17 mouse cellular contexts compared by ENCODE assay signal in genomic region chr6:27240416-27240815, GRCm38 (mm10).
A peak's percentile ranks its signal among the peaks of the same experiment; 100 is the strongest.
DNase-seq lines count a peak whose midpoint lies in the region; ATAC-seq and TF ChIP-seq lines count a peak whose summit lies in the region.
"Had no signal": no experiment of that assay in that cellular context is flagged by ENCODE, and none has a peak within 500 bp of the region (broad histone marks: within the 10 kb centered on the region; RNA-seq: fewer than 3 reads in every experiment).

No protein-coding gene starts in this region.

- H3K9me3 ChIP-seq in forebrain, postnatal 0 days (ENCODE audit: low read length): no peaks in the 10 kb centered on the region
- H3K9me3 ChIP-seq: hindbrain, embryonic 15.5 days; lung, embryonic 15.5 days had no signal

- no peak overlapping the region for H3K9ac ChIP-seq in forebrain, postnatal 0 days
- H3K9ac ChIP-seq: hindbrain, embryonic 15.5 days; lung, embryonic 15.5 days had no signal

- no peak overlapping the region for H3K4me2 ChIP-seq in forebrain, postnatal 0 days (ENCODE audit: low read depth)
- H3K4me2 ChIP-seq: hindbrain, embryonic 15.5 days; liver, embryonic 11.5 days; lung, embryonic 15.5 days had no signal

- H3K4me3 ChIP-seq in forebrain, postnatal 0 days (ENCODE audit: low read depth, low read length): no peak overlapping the region
- H3K4me3 ChIP-seq: hindbrain, embryonic 15.5 days; lung, embryonic 15.5 days had no signal

- TF ChIP-seq CTCF in forebrain, postnatal 0 days (IDR thresholded peaks at IDR 0.05; ENCODE audit: low read depth): no peak

- no peak for ATAC-seq in forebrain, postnatal 0 days
- ATAC-seq: forebrain, embryonic 14.5 days had no signal

- peak; percentile 7 for DNase-seq in kidney, postnatal 10 days
- DNase-seq in kidney, postnatal 36 days: no peak
- DNase-seq in 3T3-L1 (ENCODE audit: low read depth, low spot score) (peak; percentile 2), MN1 (ENCODE audit: low spot score) (peak; percentile 14)
- DNase-seq in gastrocnemius, adult 18-20 months (ENCODE audit: low spot score): peak; percentile 32
- no peak for DNase-seq in retina, postnatal 1 day
- DNase-seq in retina, embryonic 14.5 days (ENCODE audit: low spot score): no peak
- DNase-seq in forebrain, postnatal 0 days: no peak
- DNase-seq: cerebellum, adult 18-20 months; kidney, adult 11 months; layer of hippocampus, adult 9-11 months; right cerebral cortex, postnatal 4 days had no signal

- H3K4me1 ChIP-seq in forebrain, postnatal 0 days (ENCODE audit: insufficient read depth): no peaks in the 10 kb centered on the region
- H3K4me1 ChIP-seq: hindbrain, embryonic 15.5 days; lung, embryonic 15.5 days had no signal

- no peak overlapping the region for H3K27ac ChIP-seq in forebrain, postnatal 0 days (ENCODE audit: low read depth, low read length)
- H3K27ac ChIP-seq: hindbrain, embryonic 15.5 days; lung, embryonic 15.5 days had no signal

- H3K27me3 ChIP-seq in forebrain, postnatal 0 days (ENCODE audit: insufficient read depth, low read length): no peaks in the 10 kb centered on the region
- H3K27me3 ChIP-seq: CH12.LX; hindbrain, embryonic 15.5 days; lung, embryonic 15.5 days had no signal

- H3K36me3 ChIP-seq in forebrain, postnatal 0 days (ENCODE audit: insufficient read depth): no peaks in the 10 kb centered on the region
- H3K36me3 ChIP-seq: hindbrain, embryonic 15.5 days; lung, embryonic 15.5 days had no signal

Comparison
In these comparisons a context has a peak if more than half of its experiments do, and no peak if none do; other contexts are left out.
1. DNase-seq: peak in kidney, postnatal 10 days (single experiment), 3T3-L1 (single experiment), MN1 (single experiment) and gastrocnemius, adult 18-20 months (single experiment); none in kidney, postnatal 36 days (0 of 2), retina, postnatal 1 day (single experiment), retina, embryonic 14.5 days (single experiment) and forebrain, postnatal 0 days (single experiment).